Mouse (Mus musculus) forebrain, embryonic 10.5 days (tissue): ENCODE data around the gene Bcorl1. TPM values are rescaled to one million over a fixed set of nuclear protein-coding genes. Genes with fewer than 3 reads are reported as not detected.

ENCODE experiments used
- DNase-seq: peaks from one replicate; pipeline ENCODE4 v3.0.0-alpha.2; 2017; ENCODE audit warnings: low spot score; ENCODE audit errors: extremely low spot score
- H3K27ac ChIP-seq: fragments of 300-500 bp; sonication (generic); 2 replicates; pipeline ENCODE4 v1.5.1; 2016; ENCODE audit warnings: mild to moderate bottlenecking
- H3K27me3 ChIP-seq: fragments of 300-500 bp; sonication (generic); 2 replicates; pipeline ENCODE4 v1.6.1; 2016; ENCODE audit warnings: mild to moderate bottlenecking; ENCODE audit not compliant: poor library complexity, severe bottlenecking
- H3K36me3 ChIP-seq: fragments of 300-500 bp; sonication (generic); replicated peaks from 2 replicates; pipeline ENCODE4 v1.6.1; 2016; ENCODE audit warnings: mild to moderate bottlenecking, moderate library complexity
- H3K4me1 ChIP-seq: fragments of 300-500 bp; sonication (generic); 2 replicates; pipeline ENCODE4 v1.6.1; 2016
- H3K4me3 ChIP-seq: fragments of 300-500 bp; sonication (generic); 2 replicates; pipeline ENCODE4 v1.5.1; 2016; ENCODE audit warnings: mild to moderate bottlenecking, moderate library complexity
- H3K9me3 ChIP-seq: fragments of 300-500 bp; sonication (generic); 2 replicates; pipeline ENCODE4 v1.6.1; 2016; ENCODE audit warnings: mild to moderate bottlenecking, moderate library complexity
- WGBS: fragments of 180-500 bp; shearing (Covaris S2); methylation state at CpG from one replicate; pipeline ENCODE4 v1.1.7; 2016; 5-methylcytosine and 5-hydroxymethylcytosine counted together
- polyA plus RNA-seq: library from polyadenylated mRNA; unstranded; fragments of >200 nt; fragmentation: Nextera tagmentation; extraction: Ambion mirVana; gene quantifications from 2 replicates; pipeline ENCODE4 v1.2.1, GENCODE M21; 2016

The Bcorl1 gene
- polyA plus RNA-seq, 1 experiment from 2014 or later: 6.2 TPM

GRCm38 (mm10) chrX:48343966-48344642, 2.9 kb downstream of the Bcorl1 start:
- no peaks in the 10 kb centered on the region for H3K36me3 ChIP-seq
- peak; percentile 24 for DNase-seq
- H3K4me3 ChIP-seq: peak overlapping the region; percentile 65
- no peaks in the 10 kb centered on the region; the same call in 1 of the 2 replicates for H3K9me3 ChIP-seq
- WGBS: 20% methylated on average over 28 of the region's 30 CpGs
- H3K4me1 ChIP-seq: peaks cover 26% of the 10 kb centered on the region
- H3K27me3 ChIP-seq: peaks cover 33% of the 10 kb centered on the region
- H3K27ac ChIP-seq: peak overlapping the region; percentile 85

DNA sequence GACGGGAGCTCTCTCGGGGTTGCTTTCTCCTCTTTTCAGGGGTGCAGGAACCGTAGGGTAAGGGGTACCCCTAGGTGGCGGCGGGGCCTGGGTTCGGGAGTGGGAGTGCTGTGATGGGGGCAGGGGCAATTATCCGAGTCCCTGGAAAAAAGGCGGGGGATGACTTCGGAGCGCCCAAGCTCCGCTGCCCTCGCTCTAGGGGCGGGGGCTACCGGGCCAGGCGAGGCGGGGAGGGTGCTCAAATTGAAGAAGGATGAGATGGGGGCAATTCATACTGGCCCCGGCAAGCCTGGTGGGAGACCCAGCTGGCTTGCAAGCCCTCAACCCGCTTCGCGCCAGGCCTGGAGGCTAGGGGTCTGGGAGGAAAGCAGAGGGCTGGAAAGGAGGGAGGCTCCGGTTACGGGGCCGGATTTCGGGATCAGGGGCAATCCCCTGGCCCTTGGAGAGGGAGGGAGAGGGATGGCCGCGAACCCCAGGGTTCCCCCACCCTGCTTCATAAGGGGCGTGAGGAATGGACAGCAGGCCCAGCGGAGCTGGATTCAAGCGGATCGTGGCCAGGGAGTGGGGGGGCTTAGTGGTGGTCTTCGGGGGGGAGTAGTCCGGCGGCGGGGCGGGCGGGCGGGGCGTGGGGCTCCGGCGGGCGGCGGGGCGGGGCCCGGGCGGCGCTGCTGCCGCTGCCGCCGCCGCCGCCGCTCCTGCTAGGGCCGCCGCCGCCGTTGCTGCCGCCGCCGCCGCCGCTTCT, 3.7 kb downstream of the Bcorl1 start:
- 15% methylated on average over 32 of the region's 61 CpGs for WGBS
- Histone ChIP-seq H3K4me3 (peak overlapping the region; percentile 65), H3K9me3 (no peaks in the 10 kb centered on the region; the same call in 1 of the 2 replicates), H3K27ac (peak overlapping the region; percentile 85), H3K36me3 (peaks cover under 1% of the 10 kb centered on the region; the same call in 1 of the 2 replicates), H3K4me1 (peaks cover 26% of the 10 kb centered on the region), H3K27me3 (peaks cover 30% of the 10 kb centered on the region)
- DNase-seq: peak; percentile 39

- Histone ChIP-seq H3K27me3 (peaks cover 23% of the 10 kb centered on the region), H3K36me3 (peaks cover 7% of the 10 kb centered on the region), H3K9me3 (no peaks in the 10 kb centered on the region; the same call in 1 of the 2 replicates), H3K4me1 (peaks cover 23% of the 10 kb centered on the region), H3K4me3 (peak overlapping the region; percentile 65), H3K27ac (peak overlapping the region; percentile 85)
- peak; percentile 24 for DNase-seq
- WGBS: 18% methylated on average over 36 of the region's 45 CpGs
Observed at GRCm38 (mm10) chrX:48345385-48345932, 4.3 kb downstream of the Bcorl1 start.

DNA sequence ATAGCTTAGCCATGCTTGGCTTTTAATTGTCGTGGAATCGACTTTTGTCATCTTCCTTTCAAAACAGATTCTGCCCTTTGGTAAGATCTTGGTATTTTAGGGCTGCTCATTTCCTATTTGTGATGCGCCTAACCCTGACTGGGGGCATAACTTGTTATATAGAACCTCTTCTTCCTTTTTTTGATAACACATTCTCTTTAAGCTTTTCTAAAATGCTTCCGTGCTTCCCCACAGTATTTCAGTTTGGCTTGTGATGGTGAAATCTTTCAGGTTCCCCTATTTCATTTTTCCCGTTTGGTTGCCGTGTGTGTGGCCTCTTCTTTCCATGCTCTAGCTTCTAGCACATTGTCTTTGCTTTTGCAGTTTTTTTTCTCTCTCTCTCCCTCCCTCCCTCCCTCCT, 14.2 kb downstream of the Bcorl1 start:
- H3K27me3 ChIP-seq: no peaks in the 10 kb centered on the region
- no peak for DNase-seq
- H3K36me3 ChIP-seq: peaks cover 5% of the 10 kb centered on the region
- WGBS: 89% methylated on average over 6 of the region's 6 CpGs
- H3K4me3 ChIP-seq: no peak overlapping the region
- no peaks in the 10 kb centered on the region for H3K4me1 ChIP-seq
- no peaks in the 10 kb centered on the region for H3K9me3 ChIP-seq
- H3K27ac ChIP-seq: no peak overlapping the region

- peaks cover 71% of the 10 kb centered on the region for H3K36me3 ChIP-seq
- H3K4me3 ChIP-seq: no peak overlapping the region
- WGBS: 42% methylated on average over 15 of the region's 15 CpGs
- peaks cover 14% of the 10 kb centered on the region for H3K4me1 ChIP-seq
- DNase-seq: peak; percentile 19
- H3K27me3 ChIP-seq: no peaks in the 10 kb centered on the region
- no peaks in the 10 kb centered on the region for H3K9me3 ChIP-seq
- H3K27ac ChIP-seq: 0 out of 2 replicates have a peak overlapping the region, but pooled peaks have one; percentile 40
Observed at GRCm38 (mm10) chrX:48365836-48366577, 24.8 kb downstream of the Bcorl1 start.

DNA sequence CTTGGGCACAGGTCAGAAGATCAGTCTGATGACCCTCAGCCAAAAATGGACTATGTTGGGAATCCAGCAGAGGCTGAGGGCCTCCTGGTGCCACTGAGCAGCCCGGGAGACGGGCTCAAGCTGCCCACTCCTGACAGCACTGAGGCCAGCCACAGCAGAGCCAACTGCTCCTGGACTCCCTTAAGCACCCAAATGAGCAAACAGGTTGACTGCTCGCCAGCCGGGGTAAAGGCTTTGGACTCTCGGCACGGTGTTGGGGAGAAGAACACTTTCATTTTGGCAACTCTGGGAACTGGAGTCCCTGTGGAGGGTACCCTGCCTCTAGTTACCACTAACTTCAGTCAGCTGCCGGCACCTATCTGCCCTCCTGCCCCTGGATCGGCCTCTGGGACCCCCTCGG, 26.7 kb downstream of the Bcorl1 start:
- no peaks in the 10 kb centered on the region for H3K9me3 ChIP-seq
- WGBS: 94% methylated on average over 9 of the region's 9 CpGs
- H3K36me3 ChIP-seq: peaks cover 75% of the 10 kb centered on the region

GRCm38 (mm10) chrX:48383643-48384042, 42.5 kb downstream of the Bcorl1 start:
- WGBS: 45% methylated on average over 7 of the region's 7 CpGs
- peaks cover 5% of the 10 kb centered on the region; the same call in 1 of the 2 replicates for H3K4me1 ChIP-seq
- no peak overlapping the region for H3K27ac ChIP-seq
- H3K36me3 ChIP-seq: peaks cover 90% of the 10 kb centered on the region
- H3K9me3 ChIP-seq: no peaks in the 10 kb centered on the region
- no peaks in the 10 kb centered on the region for H3K27me3 ChIP-seq
- peak; percentile 17 for DNase-seq
- H3K4me3 ChIP-seq: no peak overlapping the region

More for the DNA sequence above, 26.7 kb downstream of the Bcorl1 start:
- no peaks in the 10 kb centered on the region for H3K27me3 ChIP-seq
- H3K4me3 ChIP-seq: no peak overlapping the region
- DNase-seq: no peak
- no peak overlapping the region for H3K27ac ChIP-seq
- H3K4me1 ChIP-seq: peaks cover 14% of the 10 kb centered on the region

DNA sequence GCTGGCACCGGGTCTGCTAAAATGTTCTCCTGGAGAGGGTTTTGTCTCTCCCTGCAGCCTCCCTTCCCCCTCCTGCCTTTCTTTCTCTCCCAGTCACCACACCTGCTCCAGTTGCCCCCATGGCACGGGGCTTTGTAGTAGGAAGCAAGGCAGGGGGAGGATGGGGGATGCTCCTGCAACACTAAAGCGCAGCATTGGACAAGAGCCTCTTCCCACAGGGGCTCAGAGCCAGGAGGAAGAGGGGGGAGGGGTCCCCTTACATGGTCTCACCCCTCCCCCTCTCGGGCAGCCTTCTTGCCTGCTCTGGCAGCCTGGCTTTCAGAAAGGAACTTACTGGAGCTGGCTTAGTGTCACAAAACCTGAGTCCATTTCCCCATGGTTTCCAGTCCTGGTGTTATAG, 44.8 kb downstream of the Bcorl1 start:
- Histone ChIP-seq H3K4me3 (no peak overlapping the region), H3K4me1 (peaks cover 5% of the 10 kb centered on the region; the same call in 1 of the 2 replicates), H3K27me3 (no peaks in the 10 kb centered on the region), H3K27ac (peak overlapping the region; percentile 26; the same call in 1 of the 2 replicates), H3K9me3 (no peaks in the 10 kb centered on the region), H3K36me3 (peaks cover 92% of the 10 kb centered on the region)
- WGBS: 32% methylated on average over 4 of the region's 4 CpGs
- no peak for DNase-seq

GRCm38 (mm10) chrX:48389380-48389779, 48.2 kb downstream of the Bcorl1 start:
- no peak for DNase-seq
- Histone ChIP-seq H3K9me3 (no peaks in the 10 kb centered on the region), H3K27ac (no peak overlapping the region), H3K36me3 (peaks cover 95% of the 10 kb centered on the region), H3K4me3 (no peak overlapping the region), H3K4me1 (peaks cover 5% of the 10 kb centered on the region; the same call in 1 of the 2 replicates), H3K27me3 (no peaks in the 10 kb centered on the region)
- 94% methylated on average over 6 of the region's 6 CpGs for WGBS

GRCm38 (mm10) chrX:48399994-48400393, 58.8 kb downstream of the Bcorl1 start:
- Histone ChIP-seq H3K27ac (no peak overlapping the region), H3K9me3 (no peaks in the 10 kb centered on the region), H3K36me3 (peaks cover 88% of the 10 kb centered on the region), H3K4me3 (no peak overlapping the region), H3K27me3 (no peaks in the 10 kb centered on the region), H3K4me1 (no peaks in the 10 kb centered on the region)
- DNase-seq: no peak
- WGBS: 91% methylated on average over 4 of the region's 4 CpGs

DNA sequence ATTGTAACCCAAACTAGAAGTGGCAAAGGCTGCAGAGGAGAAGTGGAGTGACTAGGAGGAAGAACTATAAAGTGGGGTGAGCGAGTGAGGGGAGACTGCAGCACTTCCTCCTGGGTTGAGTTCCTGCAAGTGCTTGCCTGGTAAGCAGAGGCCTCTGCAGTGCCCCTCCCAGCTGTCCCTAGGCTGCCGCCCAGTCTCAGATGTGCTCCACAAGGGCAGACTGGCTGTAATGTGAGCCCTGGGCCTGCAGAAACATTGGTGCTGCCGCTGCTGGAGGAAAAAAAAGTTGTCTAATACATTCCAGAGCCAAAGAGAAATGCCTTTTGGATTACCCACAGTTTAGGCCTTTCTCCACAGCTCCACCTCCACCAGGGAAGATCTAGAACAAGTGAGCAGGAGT, 64.0 kb downstream of the Bcorl1 start:
- 52% methylated on average over 3 of the region's 3 CpGs for WGBS
- H3K36me3 ChIP-seq: peaks cover 67% of the 10 kb centered on the region
- H3K27ac ChIP-seq: no peak overlapping the region
- H3K9me3 ChIP-seq: no peaks in the 10 kb centered on the region
- no peak for DNase-seq
- H3K4me1 ChIP-seq: peaks cover 5% of the 10 kb centered on the region
- no peaks in the 10 kb centered on the region for H3K27me3 ChIP-seq
- no peak overlapping the region for H3K4me3 ChIP-seq

- Histone ChIP-seq H3K27me3 (no peaks in the 10 kb centered on the region), H3K4me1 (peaks cover 5% of the 10 kb centered on the region), H3K36me3 (peaks cover 21% of the 10 kb centered on the region), H3K27ac (no peak overlapping the region), H3K9me3 (no peaks in the 10 kb centered on the region), H3K4me3 (peak overlapping the region; percentile 50)
- WGBS: 11% methylated on average over 36 of the region's 36 CpGs
- peak; percentile 82 for DNase-seq
Observed at GRCm38 (mm10) chrX:48409611-48410387, 68.6 kb downstream of the Bcorl1 start.
